Mouse (Mus musculus) urinary bladder, adult 18-20 months (tissue): ENCODE data around the gene Neurl1b.

ENCODE experiments used
- DNase-seq, 2 experiments: peaks; one replicate each; pipeline ENCODE4 v3.0.0; 2022; ENCODE audit warnings: low spot score in 2 of 2, mixed read lengths in 2 of 2

Neurl1b gene

GRCm38 (mm10) chr17:26492246-26492645 lies 77.6 kb downstream of the Neurl1b start:
- no peak for DNase-seq

GRCm38 (mm10) chr17:26494642-26495468 lies 80.2 kb downstream of the Neurl1b start:
- no peak for DNase-seq
